Mouse (Mus musculus) adrenal gland, adult 8-10 months (tissue): ENCODE measurements around the gene Ldah. TPM values are rescaled to one million over a fixed set of nuclear protein-coding genes. Genes with fewer than 3 reads are reported as not detected.
"Not testable (repeated sequence)": the region's sequence is repeated elsewhere in the genome, so short reads cannot be mapped to it uniquely, and the experiment has no call there.

ENCODE experiments used
- DNase-seq: peaks from one replicate; pipeline ENCODE4 v3.0.0; 2022
- total RNA-seq, 4 experiments: library from RNA; stranded (reverse); gene quantifications; 2 replicates each; pipeline ENCODE4 v1.2.4; 2022

The Ldah gene
- total RNA-seq: 10 to 100 TPM; 42.4 to 54.9 (median 45.4) TPM

DNA sequence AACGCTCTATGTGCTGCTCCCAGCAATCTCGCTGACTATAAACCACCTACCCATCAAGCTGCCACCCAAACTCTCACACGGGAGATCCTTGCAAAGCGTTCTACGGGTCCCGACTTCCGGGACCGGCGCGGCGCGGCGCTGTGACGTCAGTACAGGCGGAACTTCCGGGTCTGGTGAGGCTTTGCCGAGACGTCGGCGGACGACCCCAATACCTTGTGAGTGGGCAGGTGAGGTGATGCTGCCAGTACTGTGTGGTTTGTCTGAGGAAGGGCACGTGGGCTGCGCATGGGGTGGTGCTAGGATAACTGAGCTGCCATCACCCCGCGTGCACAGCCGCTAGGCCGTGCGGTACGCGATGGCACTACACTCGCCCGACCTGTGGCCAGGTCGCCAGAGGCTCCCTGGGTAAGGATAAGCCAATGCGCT, at the start of gene Ldah:
Gene Ldah, plus strand, starts transcription at position 130 of the 426 bp plus-strand sequence.
- DNase-seq: peak; percentile 83

GRCm38 (mm10) chr12:8167743-8168142, 40.2 kb upstream of the Ldah start:
- DNase-seq: no peak

- no peak for DNase-seq
Measured at GRCm38 (mm10) chr12:8180921-8181320, 27.0 kb upstream of the Ldah start.

DNA sequence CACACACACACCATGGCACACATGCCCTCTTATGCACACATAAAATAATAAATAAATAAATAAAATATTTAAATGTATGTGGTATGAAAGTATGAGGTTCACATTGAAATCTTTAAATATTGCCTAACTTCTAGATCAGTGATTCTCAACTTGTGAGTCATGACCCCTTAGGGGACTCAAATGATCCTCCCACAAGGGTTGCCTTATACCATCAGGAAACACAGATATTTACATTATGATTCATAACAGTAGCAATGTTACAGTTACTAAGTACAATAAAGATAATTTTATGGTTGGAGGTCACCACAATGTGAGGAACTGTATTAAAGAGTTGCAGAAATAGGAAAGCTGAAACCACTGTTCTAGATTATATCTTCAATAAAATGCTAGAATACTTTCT, 26.2 kb upstream of the Ldah start:
- no peak for DNase-seq

- no peak for DNase-seq
Measured at GRCm38 (mm10) chr12:8184518-8184917, 23.4 kb upstream of the Ldah start.

DNA sequence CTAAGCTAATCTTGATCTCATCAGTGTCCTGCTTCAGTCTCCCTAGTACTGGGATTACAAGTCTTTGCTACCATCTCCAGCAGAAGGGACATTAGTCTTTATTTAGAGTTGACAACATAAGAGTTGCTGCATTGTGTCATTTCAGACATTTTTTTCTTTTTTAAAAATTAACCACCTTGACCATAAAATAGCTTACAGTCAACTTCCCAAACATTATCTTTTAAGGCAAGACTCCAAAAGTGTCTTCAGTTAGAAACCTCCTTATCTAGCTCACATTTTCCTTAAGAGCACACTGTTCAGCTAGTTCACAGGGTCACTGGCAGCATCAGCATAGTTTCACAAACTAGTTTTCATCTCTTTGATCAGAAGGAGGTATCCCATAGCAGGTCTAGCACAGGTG, 19.7 kb upstream of the Ldah start:
- DNase-seq: no peak

DNA sequence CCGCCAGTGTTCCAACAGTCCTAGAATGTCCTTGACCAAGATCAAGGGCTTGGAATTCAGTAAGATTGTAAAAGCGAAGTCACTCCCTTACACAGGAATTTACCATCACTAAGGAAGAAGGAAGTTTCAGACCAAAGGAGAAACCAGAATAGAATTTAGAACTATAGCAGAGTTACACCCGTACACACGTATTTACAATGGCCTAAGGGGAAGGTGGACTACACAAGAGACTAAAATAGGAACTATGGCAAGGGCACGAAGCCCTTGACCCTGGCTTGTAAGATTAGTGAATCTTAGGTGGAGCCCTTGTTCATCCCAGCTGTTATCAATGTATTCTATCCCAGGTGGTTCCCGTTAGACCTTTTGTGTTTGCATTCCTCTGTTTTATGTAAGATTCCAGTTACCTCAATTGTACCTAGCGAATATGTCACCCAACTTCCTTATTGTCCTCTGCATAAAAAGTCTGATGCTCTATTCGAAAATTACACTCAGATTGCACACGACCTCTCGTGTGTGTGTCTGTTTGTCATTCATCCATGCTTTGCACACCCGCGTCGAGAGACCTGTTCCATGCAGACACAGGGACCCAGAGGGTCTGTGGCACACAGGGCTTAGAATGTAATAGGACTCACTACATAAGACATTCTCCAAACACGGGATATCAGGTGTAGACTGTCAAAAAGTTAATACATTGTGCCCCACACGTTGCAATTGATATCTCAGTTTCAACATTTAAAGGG, 18.9 kb upstream of the Ldah start:
- not testable (repeated sequence) for DNase-seq

- DNase-seq: no peak
Measured at GRCm38 (mm10) chr12:8189722-8190121, 18.2 kb upstream of the Ldah start.

- no peak for DNase-seq
Measured at GRCm38 (mm10) chr12:8205721-8206120, 2.2 kb upstream of the Ldah start.

DNA sequence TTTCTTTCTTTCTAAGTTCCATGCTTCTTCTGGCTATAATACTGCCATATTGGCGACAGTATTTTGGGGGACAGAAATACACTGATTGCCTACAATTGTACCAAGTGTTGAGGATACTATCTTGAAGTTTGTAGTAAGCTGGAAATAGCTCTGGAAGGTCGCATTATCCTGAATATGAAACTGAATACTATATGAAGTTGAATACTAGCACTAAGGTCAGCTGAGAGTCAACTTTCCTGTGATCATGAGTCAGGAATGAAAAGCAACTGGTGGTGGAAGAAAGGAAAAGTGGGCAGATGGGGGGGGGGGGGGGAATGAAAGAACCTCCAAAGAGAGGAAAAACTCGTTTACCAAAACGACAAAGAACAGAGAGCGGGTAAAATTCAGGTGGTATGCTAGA, 329 bp upstream of the Ldah start:
- DNase-seq: no peak

DNA sequence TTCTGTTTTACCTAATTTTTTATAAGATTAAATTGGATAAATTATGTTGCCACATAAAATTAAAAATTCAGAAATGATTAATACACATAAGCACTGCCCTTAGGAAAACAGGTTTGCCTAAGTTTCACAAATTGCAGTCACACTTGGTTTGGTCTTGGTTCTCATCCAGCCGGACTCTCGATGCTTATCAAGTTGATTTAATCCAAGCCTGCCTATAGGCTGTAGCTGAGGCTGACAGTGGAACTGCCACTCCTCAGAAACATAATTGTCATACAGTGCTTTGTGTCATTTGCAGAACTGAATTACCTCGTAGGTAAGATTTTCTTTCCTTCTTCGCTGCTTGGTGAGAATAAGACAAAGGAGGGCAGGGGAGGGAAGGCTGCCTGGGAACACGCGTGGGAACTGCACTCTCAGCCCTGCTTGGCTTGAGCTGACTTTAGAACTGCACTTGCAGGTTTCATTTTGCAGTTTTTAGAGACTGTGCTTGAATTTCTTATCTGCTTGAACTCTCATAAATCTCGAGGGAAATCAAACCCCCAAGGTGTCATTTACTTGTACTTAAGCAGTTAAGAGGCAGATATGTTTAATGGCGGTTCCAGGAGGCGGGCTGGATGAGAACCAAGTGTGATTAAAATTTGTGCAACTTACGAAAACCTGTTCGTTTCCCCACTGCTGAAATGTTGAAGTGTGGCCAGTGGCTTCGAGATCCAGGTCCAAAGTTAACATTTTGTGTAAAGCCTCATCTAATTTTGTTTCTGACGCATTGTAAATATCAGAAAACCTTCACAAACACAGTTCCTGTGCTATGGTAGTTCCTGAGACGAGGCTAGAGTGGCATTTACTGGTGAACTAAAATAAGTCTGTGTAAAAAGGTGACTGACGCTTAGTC, 8.7 kb downstream of the Ldah start:
- no peak for DNase-seq

DNA sequence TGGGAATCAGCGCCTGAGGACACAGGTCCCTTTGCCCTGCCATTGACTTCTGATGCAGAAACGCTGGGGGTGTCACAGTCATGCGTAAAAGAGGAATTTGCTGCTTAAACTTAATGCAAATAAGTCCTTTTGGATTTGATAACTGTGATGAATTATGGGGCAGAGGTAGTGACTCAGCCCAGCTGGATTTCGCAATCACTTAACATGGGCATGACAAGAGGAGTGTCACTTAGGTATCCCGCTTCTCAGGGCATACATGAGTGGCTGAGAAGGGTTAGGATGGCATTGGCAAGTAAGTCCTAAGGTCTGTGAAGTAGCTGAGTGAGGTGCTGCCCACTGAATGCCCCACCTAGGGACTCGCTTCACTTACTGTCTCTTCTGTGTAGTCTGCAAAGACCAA, 15.1 kb downstream of the Ldah start:
- DNase-seq: peak; percentile 23

- no peak for DNase-seq
Measured at GRCm38 (mm10) chr12:8231101-8231500, 23.2 kb downstream of the Ldah start.

- no peak for DNase-seq
Measured at GRCm38 (mm10) chr12:8232679-8233078, 24.8 kb downstream of the Ldah start.

GRCm38 (mm10) chr12:8242181-8242580, 34.3 kb downstream of the Ldah start:
- DNase-seq: no peak

DNA sequence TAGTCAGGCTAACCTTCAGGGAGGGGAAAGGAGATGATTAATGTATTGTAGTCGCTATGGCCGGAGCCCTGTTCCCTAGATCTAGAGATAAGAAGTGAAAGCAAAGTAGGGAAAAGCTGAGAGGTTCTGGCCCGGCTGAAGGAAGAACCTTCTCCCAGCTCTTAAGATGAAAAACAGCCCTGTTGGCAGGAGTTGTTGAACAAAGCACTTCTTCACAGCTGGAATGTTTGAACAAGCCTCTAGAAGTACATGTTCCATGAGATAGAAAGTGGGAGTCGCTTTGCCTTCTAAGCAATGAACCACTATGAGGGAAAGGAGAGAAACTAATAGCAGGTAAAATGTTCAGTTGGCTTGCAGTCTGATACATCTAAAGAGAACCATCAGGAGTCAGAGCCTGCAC, 36.8 kb downstream of the Ldah start:
- no peak for DNase-seq

DNA sequence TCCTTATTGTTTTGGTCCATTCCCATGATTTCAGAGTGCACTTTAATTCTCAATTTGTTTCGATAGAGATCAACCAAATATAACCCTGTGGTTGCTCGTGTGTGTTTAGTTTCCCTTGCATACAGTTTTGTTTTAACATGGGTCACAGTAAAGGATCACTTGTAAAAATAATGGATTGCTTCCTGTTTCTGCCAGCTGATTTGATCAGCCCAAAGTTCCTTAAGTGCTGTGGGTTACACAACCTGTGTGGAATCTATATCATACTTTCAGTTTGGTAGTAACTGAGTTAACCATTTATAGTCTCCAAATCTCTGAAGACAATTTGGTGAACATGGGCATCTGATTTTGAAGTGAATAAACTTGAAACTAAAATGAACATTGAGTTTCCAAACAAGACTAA, 52.4 kb downstream of the Ldah start:
- no peak for DNase-seq

DNA sequence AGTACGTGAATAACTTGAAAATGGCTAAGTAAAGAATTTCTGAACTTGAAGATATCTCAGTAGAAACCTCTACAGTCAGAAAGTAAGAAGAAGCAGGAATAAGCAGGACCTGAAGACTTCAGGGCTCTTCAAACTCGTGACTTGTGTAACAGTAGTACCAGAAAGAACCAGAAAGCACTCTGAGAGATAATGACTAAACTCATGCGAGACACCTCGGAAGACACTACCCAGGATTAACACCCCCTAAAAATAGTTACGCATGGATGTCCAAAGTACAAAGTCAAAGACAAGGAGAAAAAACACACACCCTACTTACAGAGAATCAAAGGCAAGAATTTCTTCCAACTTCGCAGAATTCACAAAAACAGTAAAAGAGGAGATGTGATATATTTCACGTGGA, 58.4 kb downstream of the Ldah start:
- no peak for DNase-seq

DNA sequence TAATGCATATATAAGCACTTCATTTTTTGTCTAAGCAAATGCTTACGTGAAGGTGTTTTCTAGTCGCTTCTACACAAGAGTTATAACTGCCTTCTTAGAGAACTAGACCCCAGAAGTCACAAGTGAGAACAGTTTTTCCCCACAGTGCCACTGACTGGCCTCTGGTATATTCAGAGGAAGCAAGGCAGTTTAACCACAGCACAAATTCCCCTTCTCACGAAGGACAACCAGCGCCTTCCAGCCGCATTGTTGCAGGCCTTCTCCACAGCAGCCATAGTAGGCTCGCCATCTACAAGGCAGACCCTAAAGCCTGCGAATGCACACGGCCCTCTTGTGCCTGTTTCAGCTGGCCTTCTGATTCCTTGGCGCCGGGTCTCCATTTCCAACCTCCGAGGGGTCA, 61.7 kb downstream of the Ldah start:
- no peak for DNase-seq

- DNase-seq: peak; percentile 10
Measured at GRCm38 (mm10) chr12:8271405-8271804, 63.5 kb downstream of the Ldah start.

- DNase-seq: no peak
Measured at GRCm38 (mm10) chr12:8273471-8274171, 65.7 kb downstream of the Ldah start.

GRCm38 (mm10) chr12:8275424-8275823, 67.5 kb downstream of the Ldah start:
- DNase-seq: no peak
